Mouse (Mus musculus): Measurements from ENCODE around the gene Spred1.
A peak's percentile ranks its signal among the peaks of the same experiment; 100 is the strongest.

The Spred1 gene

DNA sequence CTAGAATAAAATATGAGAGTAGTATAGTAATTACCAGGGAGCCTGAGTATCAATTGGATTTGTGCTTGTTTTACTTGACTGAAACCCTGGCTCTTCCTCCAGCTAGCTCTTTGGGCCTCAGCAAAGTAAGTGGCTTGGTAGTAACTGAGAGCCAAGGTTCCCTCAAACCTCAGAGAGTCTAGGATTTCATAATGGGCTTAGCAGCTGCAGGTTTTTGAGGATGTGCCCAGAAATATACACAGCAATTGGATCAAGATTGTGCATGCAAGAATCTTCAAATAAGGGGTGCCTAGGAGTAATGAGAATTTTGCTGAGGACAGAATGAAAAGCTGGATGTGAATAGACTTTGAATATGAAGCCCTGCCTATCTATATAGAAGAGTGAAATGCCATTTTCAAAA, 69.7 kb downstream of the Spred1 start:
- no peak for DNase-seq

DNA sequence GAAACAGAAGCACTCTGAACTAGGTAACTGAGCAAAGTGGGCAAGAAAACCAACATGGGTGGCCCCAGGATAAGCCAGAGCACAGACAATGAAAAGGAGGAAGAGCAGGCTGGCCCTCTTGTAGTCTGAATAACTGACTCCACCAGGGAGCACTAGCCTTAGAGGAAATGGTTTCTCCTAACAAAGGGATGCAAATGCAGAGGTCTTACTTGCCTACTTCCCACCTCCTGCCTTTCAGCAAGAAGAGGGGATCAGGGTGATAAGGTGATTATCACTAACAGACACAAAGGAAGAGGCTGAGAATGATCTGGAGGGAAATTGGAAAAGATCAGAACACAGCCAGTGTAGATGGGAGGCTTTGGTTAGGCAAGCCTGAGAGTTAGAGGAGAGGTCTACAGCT, 73.1 kb downstream of the Spred1 start:
- no peak for DNase-seq

GRCm38 (mm10) chr2:117195151-117195550, 74.0 kb downstream of the Spred1 start:
- no peak for DNase-seq

DNA sequence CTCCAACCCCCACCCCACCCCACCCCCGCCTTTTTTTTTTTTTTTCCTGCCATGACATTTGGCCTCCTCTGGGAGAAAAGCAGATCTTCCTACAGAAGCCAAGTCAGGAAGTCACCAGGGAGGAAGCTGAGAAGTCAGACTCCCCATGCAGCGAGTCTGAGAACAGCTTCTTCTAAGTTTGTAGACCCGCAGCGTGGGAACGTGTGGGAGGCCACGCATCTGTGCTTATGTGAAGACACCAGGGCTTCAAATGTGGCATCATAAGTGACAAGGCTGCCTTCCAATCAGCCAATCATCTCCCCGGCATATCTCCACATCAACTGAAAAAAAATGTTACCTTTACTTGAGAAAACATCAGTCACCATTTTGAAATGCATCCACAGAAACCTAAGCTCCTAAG, 74.4 kb downstream of the Spred1 start:
- no peak for DNase-seq

DNA sequence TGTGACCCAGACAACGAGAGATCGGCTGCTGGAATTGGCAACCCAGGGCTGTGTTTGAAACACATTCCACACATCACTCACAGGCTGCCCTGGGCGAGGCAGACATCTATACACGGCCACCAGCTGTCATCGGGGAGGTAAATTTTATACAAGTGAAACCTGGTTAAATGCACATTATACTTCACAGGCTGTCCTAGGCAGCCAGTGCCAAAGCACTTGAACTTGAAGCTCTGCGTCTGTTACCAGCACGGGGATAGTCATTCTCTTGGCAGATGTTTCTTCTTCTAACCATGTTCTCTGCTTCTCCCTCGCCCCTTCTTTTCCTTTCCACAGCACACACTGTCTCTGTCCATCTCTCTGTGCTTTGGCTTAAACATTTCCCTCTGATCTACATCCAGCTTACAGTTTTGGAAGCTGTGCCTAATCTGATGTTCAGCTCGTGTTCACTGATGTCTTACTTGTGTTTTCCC, 79.7 kb downstream of the Spred1 start:
- DNase-seq, result no peak

DNA sequence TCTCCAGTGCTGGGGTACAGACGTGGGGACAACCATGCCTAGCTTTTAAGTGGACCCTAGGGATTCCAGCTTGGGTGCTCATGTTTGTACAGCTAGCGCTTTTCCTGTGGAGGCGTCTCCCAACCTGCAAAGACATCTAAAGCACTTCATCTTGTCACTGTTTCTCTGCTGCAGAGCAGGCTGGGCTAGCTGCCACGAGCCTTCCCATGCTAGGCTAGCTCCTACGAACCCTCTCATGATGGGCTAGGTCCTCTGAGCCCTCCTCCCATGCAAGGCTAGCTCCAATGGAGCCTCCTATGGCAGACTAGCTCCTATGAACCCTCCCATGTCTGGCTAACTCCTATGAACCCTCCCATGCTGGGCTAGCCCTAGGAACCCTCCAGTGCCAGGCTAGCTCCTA, 82.2 kb downstream of the Spred1 start:
- DNase-seq, result no peak

DNA sequence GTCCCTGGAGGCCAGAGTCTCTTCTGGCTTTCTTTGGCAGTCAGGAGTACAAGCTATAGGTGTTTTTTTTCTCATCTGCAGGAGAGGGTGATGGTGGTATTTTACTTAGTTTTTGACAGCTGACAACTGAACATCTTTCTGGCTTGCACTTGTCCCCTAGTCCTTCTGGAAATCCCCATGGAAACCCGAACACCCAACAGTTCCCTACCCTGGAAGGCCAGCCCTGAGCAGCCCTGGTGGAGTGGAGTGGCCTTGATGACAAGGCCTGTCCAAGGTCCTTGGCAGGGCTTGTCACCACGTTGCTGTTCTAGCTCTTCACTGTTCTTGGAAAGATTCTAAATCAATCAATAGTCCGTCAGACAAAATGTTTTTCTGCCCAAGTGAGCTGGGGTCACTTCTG, 83.4 kb downstream of the Spred1 start:
- no peak for DNase-seq

GRCm38 (mm10) chr2:117205066-117205465, 83.9 kb downstream of the Spred1 start:
- no peak for DNase-seq

DNA sequence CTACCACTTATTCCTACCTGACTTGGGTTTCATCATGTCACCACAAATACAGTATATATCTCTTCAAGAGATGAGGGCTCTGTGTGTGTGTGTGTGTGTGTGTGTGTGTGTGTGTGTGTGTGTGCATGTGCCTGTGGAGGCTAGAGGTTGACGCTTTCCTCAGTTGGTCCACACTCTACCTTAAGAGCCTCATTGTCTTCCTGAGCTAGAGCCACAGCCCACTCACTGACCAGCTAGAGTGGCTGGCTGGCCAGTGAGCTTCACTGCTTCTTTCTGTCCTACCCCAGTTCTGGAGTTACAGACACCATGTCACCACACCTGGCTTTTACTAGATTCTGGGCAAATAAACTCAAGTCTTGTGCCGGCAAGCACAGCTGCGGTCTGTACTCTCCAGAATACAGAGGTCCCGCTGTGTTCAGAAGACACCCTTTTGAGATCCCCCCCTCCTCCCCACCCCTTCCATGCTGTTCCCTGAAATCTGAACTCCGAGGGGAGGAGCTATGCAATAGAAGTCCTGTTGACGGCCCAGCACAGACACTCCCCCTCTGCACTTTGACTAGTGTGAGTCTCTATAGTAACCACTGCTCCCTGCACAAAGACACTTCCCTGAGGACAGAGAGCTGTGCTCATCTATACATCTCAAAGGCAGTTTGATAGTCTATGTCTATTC, 89.4 kb downstream of the Spred1 start:
- no peak for DNase-seq

DNA sequence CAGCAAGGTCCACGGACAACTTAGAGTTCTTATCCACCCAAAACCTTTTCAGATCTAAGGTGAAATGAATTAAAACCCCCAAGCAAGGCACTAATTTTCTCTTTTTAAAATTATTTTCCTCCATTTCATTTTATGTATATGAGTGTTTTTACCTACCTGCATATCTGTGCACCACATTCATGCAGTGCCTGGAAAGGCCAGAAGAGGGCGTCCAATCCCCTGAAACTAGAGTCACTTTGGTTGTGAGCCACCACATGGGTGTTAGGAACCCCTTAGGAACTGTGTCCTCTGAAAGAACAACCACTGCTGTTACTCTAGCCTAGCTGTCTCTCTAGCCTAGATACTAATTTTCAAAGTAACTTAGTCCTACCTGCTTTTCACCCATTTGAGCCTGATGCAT, 95.0 kb downstream of the Spred1 start:
- no peak for DNase-seq

DNA sequence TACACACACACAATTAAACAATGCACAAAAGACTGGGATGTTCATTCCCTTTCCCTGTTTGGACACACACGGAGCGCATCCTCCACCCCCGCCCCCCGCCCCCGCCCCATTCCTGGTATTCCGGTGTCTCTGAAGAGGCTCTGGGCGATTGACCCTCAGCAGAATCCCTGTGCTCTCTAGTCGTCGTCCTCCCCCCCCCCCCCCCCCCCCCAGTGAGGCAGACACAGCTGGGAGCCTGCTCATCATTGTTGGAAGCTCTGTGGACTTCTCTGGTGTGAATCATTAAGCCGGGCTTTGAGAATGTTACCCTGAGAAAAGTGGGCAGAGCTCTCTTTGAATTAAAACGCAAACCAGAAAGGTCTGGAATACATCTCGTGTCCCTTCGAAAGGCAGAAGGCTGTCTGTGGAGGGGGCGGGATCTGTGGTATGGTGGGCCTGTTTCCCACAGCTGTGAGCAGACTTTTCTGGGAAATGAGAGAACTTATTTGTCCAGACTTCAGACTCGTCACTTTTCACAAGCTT, 96.6 kb downstream of the Spred1 start:
- DNase-seq, result no peak

GRCm38 (mm10) chr2:117219536-117219935, 98.4 kb downstream of the Spred1 start:
- DNase-seq, result no peak

- DNase-seq, result no peak
Measured at GRCm38 (mm10) chr2:117222651-117223050, 101.5 kb downstream of the Spred1 start.

DNA sequence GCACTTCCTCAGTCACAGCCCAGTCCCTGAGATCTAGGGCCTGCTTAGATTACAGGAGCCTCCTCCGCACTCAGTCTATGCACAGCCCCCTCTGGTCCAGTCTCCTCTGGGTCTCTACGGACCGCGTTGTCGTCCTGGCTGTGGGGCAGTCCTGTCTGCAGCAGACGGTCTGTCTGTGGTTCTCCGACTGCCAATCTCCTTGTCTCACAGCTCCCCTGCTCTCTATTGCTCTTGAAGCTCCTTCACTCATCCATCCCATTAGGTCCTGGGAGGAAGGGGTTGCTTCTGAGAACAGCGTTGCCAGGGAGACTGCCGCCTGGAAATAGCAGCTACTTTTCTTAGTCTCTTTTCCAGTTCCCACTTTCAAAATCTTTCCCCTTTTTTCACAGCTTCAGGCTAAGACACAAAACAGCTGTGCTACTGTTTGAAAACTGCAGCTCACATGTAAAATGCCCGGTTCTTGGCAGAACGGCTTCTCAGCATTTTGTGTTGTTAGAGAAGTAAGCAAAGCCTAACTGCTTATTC, 107.5 kb downstream of the Spred1 start:
- DNase-seq, result no peak

- no peak for DNase-seq
Measured at GRCm38 (mm10) chr2:117230261-117230660, 109.1 kb downstream of the Spred1 start.

DNA sequence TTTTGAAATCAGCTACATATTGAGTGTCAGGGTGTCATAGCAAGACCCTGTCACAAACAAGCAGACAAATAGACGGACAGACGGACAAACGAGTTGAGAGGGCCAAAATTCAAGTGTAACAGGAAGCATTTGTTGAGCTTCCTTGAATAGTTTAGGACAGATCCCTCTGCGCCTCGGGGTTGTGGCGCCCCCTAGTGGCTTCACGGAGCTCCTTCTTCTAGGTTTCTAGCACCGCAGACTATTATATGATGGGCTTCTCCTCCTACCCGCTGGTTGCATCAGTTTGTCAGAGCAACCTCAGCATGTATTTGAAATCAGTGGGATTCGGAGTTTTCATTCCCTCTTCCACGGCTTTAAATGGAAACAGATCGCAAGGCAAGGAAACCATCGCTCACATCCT, 110.1 kb downstream of the Spred1 start:
- peak; percentile 68 for DNase-seq
